Mouse (Mus musculus): ENCODE data around the gene Mical2. TPM values are rescaled to one million over a fixed set of nuclear protein-coding genes. Genes with fewer than 3 reads are reported as not detected.
A peak's percentile ranks its signal among the peaks of the same experiment; 100 is the strongest.

The Mical2 gene
- polyA plus RNA-seq, 1 experiment from 2014 or later, result 11.7 TPM

- no peaks in the 10 kb centered on the region for H3K36me3 ChIP-seq
- no peaks in the 10 kb centered on the region for H3K27me3 ChIP-seq
- H3K4me3 ChIP-seq (replicated peaks), result no peak overlapping the region
- no peaks in the 10 kb centered on the region for H3K9me3 ChIP-seq (replicated peaks)
- H3K4me1 ChIP-seq, result peaks cover 63% of the 10 kb centered on the region
- 81% methylated on average over 4 of the region's 4 CpGs for WGBS
- H3K27ac ChIP-seq (replicated peaks), result no peak overlapping the region
- ATAC-seq (ENCODE audit: insufficient number of reproducible peaks, low FRiP score, low TSS enrichment, low read depth), result no peak
- no peak overlapping the region for H3K4me2 ChIP-seq (replicated peaks)
- H3K9ac ChIP-seq, result no peak overlapping the region
Measured at GRCm38 (mm10) chr7:112457920-112458319, 232.3 kb downstream of the Mical2 start.

- ATAC-seq (ENCODE audit: insufficient number of reproducible peaks, low FRiP score, low TSS enrichment, low read depth), result no peak
- Histone ChIP-seq H3K4me2 (replicated peaks) (no peak overlapping the region), H3K4me3 (replicated peaks) (no peak overlapping the region), H3K27ac (replicated peaks) (peak overlapping the region; percentile 39; the same call in 1 of the 2 replicates), H3K36me3 (no peaks in the 10 kb centered on the region), H3K9me3 (replicated peaks) (no peaks in the 10 kb centered on the region), H3K4me1 (peaks cover 66% of the 10 kb centered on the region), H3K9ac (no peak overlapping the region), H3K27me3 (no peaks in the 10 kb centered on the region)
- WGBS, result 58% methylated on average over 5 of the region's 5 CpGs
Measured at GRCm38 (mm10) chr7:112458440-112458839, 232.8 kb downstream of the Mical2 start.

Other genes starting within 250 kb of the Mical2 start
- 60.3 and 62.6 TPM in 2 replicates for gene Usp47, start 202.4 kb upstream of the Mical2 start, polyA plus RNA-seq (2015; fragmentation: Nextera tagmentation; extraction: Ambion mirVana)
- 68.4 and 74.6 TPM in 2 replicates for gene Dkk3, start 66.8 kb upstream of the Mical2 start, polyA plus RNA-seq (2015; fragmentation: Nextera tagmentation; extraction: Ambion mirVana)
- 96.0 and 105 TPM in 2 replicates for gene Parva, start 201.6 kb downstream of the Mical2 start, polyA plus RNA-seq (2015; fragmentation: Nextera tagmentation; extraction: Ambion mirVana)